Comparison of ENCODE assay signal across 19 mouse cellular contexts in the genomic region with DNA sequence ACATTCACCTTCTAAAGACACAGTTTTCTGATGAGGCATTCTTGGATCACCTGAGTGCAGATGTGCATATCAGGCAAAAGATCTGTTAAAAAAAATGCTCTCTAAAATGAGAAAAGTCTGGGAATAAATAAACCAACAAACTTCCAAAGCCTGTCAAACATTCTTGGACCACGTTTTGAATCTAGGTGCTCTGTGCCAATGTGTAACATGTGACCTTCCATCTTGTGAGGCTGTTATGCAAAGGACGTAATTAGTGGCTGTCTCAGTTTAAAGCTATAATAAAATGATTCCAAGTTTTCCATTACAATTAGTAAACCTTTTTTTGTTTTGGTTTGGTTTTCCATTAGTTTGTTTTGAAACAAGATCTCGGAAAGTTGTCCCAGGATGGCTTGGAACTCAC.
"Had no signal": no experiment of that assay in that cellular context is flagged by ENCODE, and none has a peak within 500 bp of the region (broad histone marks: within the 10 kb centered on the region; RNA-seq: fewer than 3 reads in every experiment).

No protein-coding gene starts in this region.

- H3K4me3 ChIP-seq: heart, embryonic 10.5 days; heart, embryonic 12.5 days; hindbrain, embryonic 10.5 days; hindbrain, embryonic 12.5 days; intestine, embryonic 15.5 days; layer of hippocampus, adult 2 months; left cerebral cortex, adult 2 months; limb, embryonic 10.5 days; limb, embryonic 12.5 days; liver, embryonic 13.5 days; liver, embryonic 15.5 days had no signal

- H3K27me3 ChIP-seq: heart, embryonic 12.5 days; hindbrain, embryonic 12.5 days; intestine, embryonic 15.5 days; limb, embryonic 12.5 days; liver, embryonic 13.5 days; liver, embryonic 15.5 days had no signal

- H3K4me1 ChIP-seq: heart, embryonic 10.5 days; heart, embryonic 12.5 days; hindbrain, embryonic 10.5 days; hindbrain, embryonic 12.5 days; intestine, embryonic 15.5 days; limb, embryonic 10.5 days; limb, embryonic 12.5 days; liver, embryonic 15.5 days had no signal

- H3K27ac ChIP-seq: heart, embryonic 10.5 days; hindbrain, embryonic 10.5 days; hindbrain, embryonic 12.5 days; hindbrain, embryonic 14.5 days; intestine, embryonic 15.5 days; layer of hippocampus, adult 2 months; left cerebral cortex, adult 2 months; limb, embryonic 10.5 days; limb, embryonic 12.5 days; liver, embryonic 13.5 days; liver, embryonic 15.5 days had no signal

- DNase-seq: gastrocnemius, postnatal 14 days; heart, adult 18-20 months; heart, postnatal 10 days; heart, postnatal 4 days; kidney, postnatal 10 days; liver; liver, embryonic 13.5 days; liver, postnatal 0 days had no signal

- H3K36me3 ChIP-seq: hindbrain, embryonic 10.5 days; hindbrain, embryonic 12.5 days; intestine, embryonic 15.5 days; liver, embryonic 13.5 days; liver, embryonic 15.5 days had no signal
